Mouse (Mus musculus) liver, embryonic 16.5 days (tissue): ENCODE data around the gene Hjurp. TPM values are rescaled to one million over a fixed set of nuclear protein-coding genes. Genes with fewer than 3 reads are reported as not detected.

ENCODE experiments used
- ATAC-seq: fragments of 200-750 bp; cut with Nextera tagmentation; 2 replicates; pipeline ENCODE4 v1.8.0; 2017; ENCODE audit warnings: low read depth, mild to moderate bottlenecking, moderate number of reproducible peaks, moderate library complexity
- H3K27ac ChIP-seq: fragments of 300-500 bp; sonication (generic); 2 replicates; pipeline ENCODE4 v1.5.1; 2014; ENCODE audit warnings: mild to moderate bottlenecking, low read length
- H3K27me3 ChIP-seq: fragments of 300-500 bp; sonication (generic); 2 replicates; pipeline ENCODE4 v1.6.1; 2014; ENCODE audit warnings: low read depth, low read length, mixed read lengths; ENCODE audit not compliant: control insufficient read depth, insufficient read depth
- H3K36me3 ChIP-seq: fragments of 300-500 bp; sonication (generic); 2 replicates; pipeline ENCODE4 v1.6.1; 2014; ENCODE audit warnings: mild to moderate bottlenecking; ENCODE audit not compliant: control insufficient read depth, insufficient read depth
- H3K4me1 ChIP-seq: fragments of 300-500 bp; sonication (generic); 2 replicates; pipeline ENCODE4 v1.6.1; 2014; ENCODE audit warnings: low read depth, low read length, mixed read lengths; ENCODE audit not compliant: control insufficient read depth
- H3K4me2 ChIP-seq: fragments of 300-500 bp; sonication (generic); 2 replicates; pipeline ENCODE4 v1.6.1; 2014; ENCODE audit warnings: low read depth, low read length, mixed read lengths
- H3K4me3 ChIP-seq: fragments of 300-500 bp; sonication (generic); 2 replicates; pipeline ENCODE4 v1.5.1; 2014; ENCODE audit warnings: low read depth, mild to moderate bottlenecking, low read length
- H3K9ac ChIP-seq: fragments of 300-500 bp; sonication (generic); 2 replicates; pipeline ENCODE4 v1.6.1; 2014; ENCODE audit warnings: low read depth, low read length
- H3K9me3 ChIP-seq: fragments of 300-500 bp; sonication (generic); replicated peaks from 2 replicates; pipeline ENCODE4 v1.6.1; 2016; ENCODE audit warnings: low read length; ENCODE audit not compliant: control insufficient read depth
- WGBS: fragments of 180-500 bp; shearing (Covaris S2); extraction: QIAGEN DNeasy Blood & Tissue Kit; methylation state at CpG from one replicate; pipeline ENCODE4 v1.1.7; 2014; ENCODE audit not compliant: insufficient replicate concordance; 5-methylcytosine and 5-hydroxymethylcytosine counted together
- polyA plus RNA-seq: library from polyadenylated mRNA; unstranded; fragments of >200 nt; fragmentation: Nextera tagmentation; extraction: Ambion mirVana; gene quantifications from 2 replicates; pipeline ENCODE4 v1.2.1, GENCODE M21; 2015

The Hjurp gene
- polyA plus RNA-seq, 1 experiment from 2014 or later: 71.4 TPM

- Histone ChIP-seq H3K27me3 (no peaks in the 10 kb centered on the region), H3K27ac (no peak overlapping the region), H3K4me3 (no peak overlapping the region), H3K4me1 (no peaks in the 10 kb centered on the region), H3K36me3 (no peaks in the 10 kb centered on the region), H3K9me3 (peaks cover 11% of the 10 kb centered on the region), H3K9ac (no peak overlapping the region), H3K4me2 (no peak overlapping the region)
- 57% methylated on average over 2 of the region's 2 CpGs for WGBS
- ATAC-seq: no peak
Observed at GRCm38 (mm10) chr1:88299529-88299945, 22.1 kb upstream of the Hjurp start.

GRCm38 (mm10) chr1:88298686-88299528 is 21.5 kb upstream of the Hjurp start:
- Histone ChIP-seq H3K4me2 (no peak overlapping the region), H3K4me1 (no peaks in the 10 kb centered on the region), H3K4me3 (no peak overlapping the region), H3K9me3 (peaks cover 11% of the 10 kb centered on the region), H3K36me3 (no peaks in the 10 kb centered on the region), H3K27me3 (no peaks in the 10 kb centered on the region), H3K27ac (no peak overlapping the region), H3K9ac (no peak overlapping the region)
- WGBS: 40% methylated on average over 4 of the region's 4 CpGs
- no peak for ATAC-seq

GRCm38 (mm10) chr1:88297480-88298258 is 20.2 kb upstream of the Hjurp start:
- ATAC-seq: no peak
- no peak overlapping the region for H3K9ac ChIP-seq
- peaks cover 11% of the 10 kb centered on the region for H3K9me3 ChIP-seq
- H3K4me2 ChIP-seq: no peak overlapping the region
- no peaks in the 10 kb centered on the region for H3K27me3 ChIP-seq
- H3K27ac ChIP-seq: no peak overlapping the region
- no peaks in the 10 kb centered on the region for H3K36me3 ChIP-seq
- H3K4me3 ChIP-seq: no peak overlapping the region
- 50% methylated on average over 7 of the region's 7 CpGs for WGBS
- H3K4me1 ChIP-seq: no peaks in the 10 kb centered on the region

- no peak overlapping the region for H3K9ac ChIP-seq
- H3K27ac ChIP-seq: no peak overlapping the region
- no peak overlapping the region for H3K4me3 ChIP-seq
- H3K4me1 ChIP-seq: no peaks in the 10 kb centered on the region
- no peaks in the 10 kb centered on the region for H3K36me3 ChIP-seq
- 52% methylated on average over 4 of the region's 4 CpGs for WGBS
- H3K27me3 ChIP-seq: no peaks in the 10 kb centered on the region
- peaks cover 9% of the 10 kb centered on the region for H3K9me3 ChIP-seq
- no peak for ATAC-seq
- H3K4me2 ChIP-seq: no peak overlapping the region
Observed at GRCm38 (mm10) chr1:88296171-88296920, 18.9 kb upstream of the Hjurp start.

- H3K27ac ChIP-seq: no peak overlapping the region
- no peak overlapping the region for H3K4me3 ChIP-seq
- 15% methylated on average over 1 of the region's 1 CpGs for WGBS
- H3K4me1 ChIP-seq: no peaks in the 10 kb centered on the region
- no peak overlapping the region for H3K4me2 ChIP-seq
- no peaks in the 10 kb centered on the region for H3K36me3 ChIP-seq
- no peak for ATAC-seq
- H3K9me3 ChIP-seq: peaks cover 3% of the 10 kb centered on the region
- no peaks in the 10 kb centered on the region for H3K27me3 ChIP-seq
- H3K9ac ChIP-seq: no peak overlapping the region
Observed at GRCm38 (mm10) chr1:88294650-88295049, 17.2 kb upstream of the Hjurp start.

- 36% methylated on average over 2 of the region's 2 CpGs for WGBS
- no peak for ATAC-seq
Observed at GRCm38 (mm10) chr1:88292057-88292456, 14.6 kb upstream of the Hjurp start.

GRCm38 (mm10) chr1:88291409-88292005 is 14.1 kb upstream of the Hjurp start:
- WGBS: 37% methylated on average over 3 of the region's 3 CpGs
- Histone ChIP-seq H3K27ac (no peak overlapping the region), H3K4me2 (no peak overlapping the region), H3K36me3 (no peaks in the 10 kb centered on the region), H3K4me1 (no peaks in the 10 kb centered on the region), H3K27me3 (no peaks in the 10 kb centered on the region), H3K9ac (no peak overlapping the region), H3K4me3 (no peak overlapping the region), H3K9me3 (peaks cover 3% of the 10 kb centered on the region)
- no peak for ATAC-seq

More at GRCm38 (mm10) chr1:88292057-88292456, 14.6 kb upstream of the Hjurp start:
- Histone ChIP-seq H3K9me3 (peaks cover 3% of the 10 kb centered on the region), H3K4me2 (no peak overlapping the region), H3K27ac (no peak overlapping the region), H3K4me3 (no peak overlapping the region), H3K4me1 (no peaks in the 10 kb centered on the region), H3K9ac (no peak overlapping the region), H3K27me3 (no peaks in the 10 kb centered on the region), H3K36me3 (no peaks in the 10 kb centered on the region)

GRCm38 (mm10) chr1:88290511-88290910 is 13.1 kb upstream of the Hjurp start:
- H3K27me3 ChIP-seq: no peaks in the 10 kb centered on the region
- no peak overlapping the region for H3K4me2 ChIP-seq
- H3K4me3 ChIP-seq: no peak overlapping the region
- no peak overlapping the region for H3K27ac ChIP-seq
- 43% methylated on average over 1 of the region's 1 CpGs for WGBS
- H3K9me3 ChIP-seq: no peaks in the 10 kb centered on the region
- ATAC-seq: no peak
- H3K36me3 ChIP-seq: no peaks in the 10 kb centered on the region
- H3K4me1 ChIP-seq: no peaks in the 10 kb centered on the region
- no peak overlapping the region for H3K9ac ChIP-seq
